Mouse (Mus musculus): ENCODE results near the gene Antxr1.

DNA sequence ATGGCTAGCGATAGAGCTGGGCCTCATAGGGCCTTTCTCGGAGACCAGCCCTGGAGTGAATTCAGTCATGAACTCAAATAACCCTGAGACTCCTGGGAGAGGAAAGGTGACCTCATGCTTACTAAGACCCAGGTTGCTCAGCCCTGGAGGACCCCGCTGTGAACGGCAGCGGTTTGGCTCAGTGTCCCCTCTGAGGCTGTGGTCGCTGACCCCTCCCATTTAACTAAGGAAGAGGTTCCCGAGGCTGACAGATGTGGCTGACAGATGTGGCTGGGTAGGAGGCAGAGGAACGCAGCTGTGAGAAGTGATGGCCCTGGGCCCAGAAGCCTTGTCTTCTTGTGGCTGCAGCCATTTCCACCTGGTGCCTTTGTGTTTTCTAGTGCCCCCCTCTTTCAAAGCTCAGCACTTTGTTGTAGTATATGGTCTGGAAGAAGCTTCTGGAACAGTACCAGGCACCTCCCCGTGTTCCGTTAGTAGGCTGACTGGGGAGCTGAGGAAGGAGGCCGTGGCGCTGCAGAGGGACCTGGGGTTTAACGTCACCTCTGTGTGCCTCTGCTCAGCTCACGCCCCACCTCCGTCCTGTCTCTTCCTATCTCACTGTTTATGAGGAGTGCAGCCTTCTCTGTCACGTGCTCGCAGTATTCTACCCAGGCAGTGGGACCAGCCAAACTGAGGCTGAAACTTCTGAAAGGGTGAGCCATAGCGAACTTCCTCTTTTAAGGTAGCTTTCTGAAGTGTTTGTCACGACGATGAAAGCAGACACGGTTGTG is 183.0 kb downstream of the Antxr1 start:
- peak; percentile 37; the same call in 1 of the 2 replicates for TF ChIP-seq TBP (conservative IDR thresholded peaks at IDR 0.05; ENCODE audit: low read depth, low read length)
- TF ChIP-seq JUND (conservative IDR thresholded peaks at IDR 0.05; ENCODE audit: low read depth, low read length): 0 out of 2 replicates have a peak, but pooled peaks have one; percentile 27
- TF ChIP-seq MEF2A (IDR thresholded peaks at IDR 0.05; ENCODE audit: borderline replicate concordance, low read depth, low read length): peak; percentile 68
- TF ChIP-seq POLR2A (IDR thresholded peaks at IDR 0.05; ENCODE audit: low read depth, low read length): peak; percentile 60; the same call in 1 of the 2 replicates
- TF ChIP-seq CTCF (conservative IDR thresholded peaks at IDR 0.05 in 1 of 2, IDR thresholded peaks at IDR 0.05 in 1 of 2; ENCODE audit: low read depth in 2 of 2, low read length in 2 of 2): no peak
- TF ChIP-seq ETS1 (conservative IDR thresholded peaks at IDR 0.05; ENCODE audit: low read depth, low read length): peak; percentile 90
- TF ChIP-seq MAZ (IDR thresholded peaks at IDR 0.05; ENCODE audit: low read depth, low read length): peak; percentile 76; the same call in 1 of the 2 replicates
- TF ChIP-seq HCFC1 (IDR thresholded peaks at IDR 0.05; ENCODE audit: low read depth, low read length): peak; percentile 63; the same call in 1 of the 2 replicates
